Mouse (Mus musculus) erythroblast, embryonic 14.5 days (primary cell): ENCODE data around the gene Xaf1. TPM values are rescaled to one million over a fixed set of nuclear protein-coding genes. Genes with fewer than 3 reads are reported as not detected.

ENCODE experiments used
- H3K27me3 ChIP-seq: 2 replicates; pipeline ENCODE4 v1.6.1; 2012; ENCODE audit warnings: inconsistent platforms; ENCODE audit not compliant: control insufficient read depth
- H3K36me3 ChIP-seq: 2 replicates; pipeline ENCODE4 v1.6.1; 2012; ENCODE audit warnings: mild to moderate bottlenecking, inconsistent platforms; ENCODE audit not compliant: control insufficient read depth
- H3K4me1 ChIP-seq: 2 replicates; pipeline ENCODE4 v1.6.1; 2012; ENCODE audit warnings: inconsistent platforms; ENCODE audit not compliant: control insufficient read depth
- H3K4me3 ChIP-seq: replicated peaks from 2 replicates; pipeline ENCODE3; 2012; ENCODE audit warnings: moderate library complexity, mild to moderate bottlenecking, inconsistent platforms
- H3K9me3 ChIP-seq: 2 replicates; pipeline ENCODE4 v1.6.1; 2012; ENCODE audit warnings: low read length, inconsistent platforms, mixed read lengths; ENCODE audit not compliant: control insufficient read depth
- GATA1 ChIP-seq: IDR thresholded peaks from 2 replicates; pipeline ENCODE4 v1.6.1; 2012; ENCODE audit warnings: low read length, inconsistent platforms, mixed read lengths
- TAL1 ChIP-seq: IDR thresholded peaks from 3 replicates; pipeline ENCODE4 v1.6.1; 2012; ENCODE audit warnings: low read length, inconsistent platforms, mixed read lengths
- polyA plus RNA-seq: library from polyadenylated mRNA; stranded (reverse); fragments of >175 nt; gene quantifications from 2 replicates; pipeline ENCODE4 v1.2.3, GENCODE M21; 2012

The Xaf1 gene
- polyA plus RNA-seq, 1 experiment: not detected

DNA sequence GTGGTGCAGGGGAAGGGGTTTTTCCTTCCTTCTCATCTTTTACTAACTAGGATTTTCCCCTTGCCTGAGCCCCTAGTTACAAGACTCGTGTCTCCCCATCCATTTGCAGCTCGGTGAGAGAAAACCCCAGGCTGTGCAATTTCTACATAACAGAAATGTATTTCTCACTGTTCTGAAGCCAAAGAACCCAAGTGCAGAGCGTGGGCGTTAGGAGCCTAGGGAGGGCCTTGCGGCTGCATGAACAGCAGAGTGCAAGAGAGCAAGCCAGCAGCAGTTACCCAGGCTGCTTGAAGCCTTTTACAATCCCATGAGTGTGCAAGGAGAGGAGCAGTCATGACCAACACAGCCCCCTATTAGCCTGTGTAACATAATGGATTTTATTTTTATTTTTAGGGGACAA, 6.0 kb downstream of the Xaf1 start:
- no peaks in the 10 kb centered on the region for H3K9me3 ChIP-seq
- no peak overlapping the region for H3K4me3 ChIP-seq
- no peaks in the 10 kb centered on the region for H3K27me3 ChIP-seq
- no peaks in the 10 kb centered on the region for H3K4me1 ChIP-seq
- H3K36me3 ChIP-seq: no peaks in the 10 kb centered on the region
- no peak for TF ChIP-seq GATA1
- TF ChIP-seq TAL1: no peak

DNA sequence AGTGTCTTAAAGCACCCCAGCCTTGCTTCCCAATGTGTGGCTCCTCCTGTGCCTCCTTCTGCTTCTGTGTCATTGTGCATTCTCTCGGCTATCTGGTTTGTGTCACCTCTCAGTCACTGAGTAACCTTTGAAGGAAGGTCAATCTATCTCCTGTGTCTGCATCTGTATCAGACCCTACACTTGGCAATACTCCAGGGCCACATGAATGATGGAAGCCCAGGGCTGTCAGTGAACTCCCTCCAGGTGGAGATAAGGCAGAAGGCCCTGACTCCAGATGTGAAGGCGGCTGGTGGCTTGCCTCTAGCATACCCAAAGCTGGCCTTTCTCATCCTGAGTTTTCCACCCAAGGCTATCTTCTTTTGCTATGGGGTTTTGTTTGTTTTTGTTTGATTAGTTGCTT, 7.6 kb downstream of the Xaf1 start:
- Histone ChIP-seq H3K27me3 (peaks cover 6% of the 10 kb centered on the region), H3K36me3 (no peaks in the 10 kb centered on the region), H3K4me3 (no peak overlapping the region), H3K9me3 (no peaks in the 10 kb centered on the region), H3K4me1 (no peaks in the 10 kb centered on the region)
- TF ChIP-seq GATA1 (no peak), TAL1 (no peak)

DNA sequence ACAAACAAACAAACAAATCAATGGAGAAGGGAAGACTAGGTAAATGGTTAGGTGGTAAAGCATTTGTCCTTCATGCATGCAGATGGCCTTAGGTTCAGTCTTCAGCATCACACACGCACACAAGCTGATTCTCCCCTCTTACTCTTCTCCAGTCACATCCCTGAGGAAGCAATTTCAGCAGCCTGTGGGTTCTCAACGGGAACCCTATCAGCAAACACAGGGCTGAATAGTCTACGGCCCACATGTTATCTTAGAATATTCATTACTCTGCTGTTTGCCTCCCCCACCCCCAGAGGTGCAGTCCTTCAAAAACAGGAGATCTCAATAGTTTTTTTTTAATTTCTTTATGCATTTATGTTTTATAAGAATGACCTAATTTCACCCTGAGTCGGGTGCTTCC, 9.1 kb downstream of the Xaf1 start:
- no peaks in the 10 kb centered on the region for H3K36me3 ChIP-seq
- no peaks in the 10 kb centered on the region for H3K9me3 ChIP-seq
- TF ChIP-seq GATA1 (no peak), TAL1 (no peak)

DNA sequence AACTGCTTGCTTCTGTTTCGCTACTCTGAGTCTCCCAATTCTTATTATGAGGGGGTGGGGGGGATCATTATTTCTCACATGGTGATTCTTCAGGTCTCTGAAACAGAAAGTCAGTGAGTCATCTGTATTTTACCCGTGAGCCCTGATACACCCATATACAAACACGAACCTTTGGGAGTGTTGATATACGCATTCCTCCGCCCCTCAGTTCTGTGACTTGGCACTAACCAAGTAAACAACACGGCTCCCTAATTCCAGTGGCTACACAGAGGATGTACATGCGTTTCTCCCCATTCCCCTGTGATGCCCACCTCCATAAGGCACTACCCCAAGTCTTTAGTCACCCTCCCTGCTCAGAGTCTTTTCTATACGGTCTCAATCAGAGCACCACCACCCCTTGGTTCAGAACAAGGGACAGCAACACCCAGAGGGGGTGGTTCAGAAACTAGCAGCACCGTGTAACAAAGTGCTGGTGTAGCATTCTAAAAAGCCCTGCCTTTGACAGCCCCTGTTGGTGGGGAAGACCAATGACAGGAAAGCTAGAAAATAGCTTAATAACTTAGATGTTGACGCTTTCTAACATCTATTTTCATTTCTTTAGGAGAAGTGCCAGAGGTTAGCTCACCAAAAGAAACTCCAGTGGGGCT, 10.0 kb downstream of the Xaf1 start:
- TF ChIP-seq GATA1 (no peak), TAL1 (no peak)
- Histone ChIP-seq H3K27me3 (peaks cover 26% of the 10 kb centered on the region), H3K9me3 (no peaks in the 10 kb centered on the region), H3K4me3 (no peak overlapping the region), H3K36me3 (no peaks in the 10 kb centered on the region), H3K4me1 (no peaks in the 10 kb centered on the region)

More for the DNA sequence above, 9.1 kb downstream of the Xaf1 start:
- Histone ChIP-seq H3K27me3 (peaks cover 21% of the 10 kb centered on the region), H3K4me1 (no peaks in the 10 kb centered on the region), H3K4me3 (no peak overlapping the region)

DNA sequence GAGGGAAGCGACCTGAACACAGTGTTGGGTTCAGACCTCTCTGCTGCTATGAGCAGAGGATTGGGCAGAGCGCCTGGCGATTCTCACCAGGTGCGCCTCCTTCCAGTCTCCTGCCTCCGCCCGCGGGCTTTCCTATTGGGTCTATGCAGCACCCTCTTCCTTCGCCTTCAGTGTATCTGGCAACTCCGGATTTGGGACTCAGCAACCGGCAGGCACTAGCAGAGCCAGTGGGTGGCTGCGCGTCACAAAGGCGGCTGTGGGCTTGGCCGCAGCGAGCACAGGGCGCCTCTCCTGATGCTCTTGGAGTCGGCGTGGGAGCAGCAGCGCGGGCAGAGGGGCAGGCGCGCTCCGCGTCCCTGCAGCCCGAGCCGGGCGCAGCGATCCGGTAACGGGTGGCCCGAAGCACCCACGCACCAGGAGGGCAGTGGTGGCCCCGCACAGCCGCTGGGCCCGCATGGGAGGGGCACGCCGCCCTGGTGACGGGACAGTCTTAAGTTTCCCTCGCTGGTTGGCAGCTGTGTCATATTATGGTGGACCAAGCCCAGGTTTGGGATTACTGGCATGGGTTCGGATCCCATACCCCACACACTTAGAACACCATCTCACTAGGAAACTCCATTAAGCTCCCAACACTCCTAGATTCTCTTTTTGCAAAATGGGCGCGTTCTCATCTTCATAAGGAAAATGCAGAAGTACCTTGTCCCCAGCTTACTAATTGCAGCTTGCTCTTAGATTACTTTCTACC, 12.9 kb downstream of the Xaf1 start, which contains the start of gene Fbxo39:
Gene Fbxo39 (plus strand): TSS at position 294 of the 745 bp plus-strand sequence.
- Histone ChIP-seq H3K36me3 (no peaks in the 10 kb centered on the region), H3K4me3 (no peak within 1 kb of the TSS), H3K9me3 (no peaks in the 10 kb centered on the region), H3K4me1 (no peaks in the 10 kb centered on the region), H3K27me3 (peaks cover 28% of the 10 kb centered on the region)
- TF ChIP-seq TAL1 (no peak), GATA1 (no peak)

DNA sequence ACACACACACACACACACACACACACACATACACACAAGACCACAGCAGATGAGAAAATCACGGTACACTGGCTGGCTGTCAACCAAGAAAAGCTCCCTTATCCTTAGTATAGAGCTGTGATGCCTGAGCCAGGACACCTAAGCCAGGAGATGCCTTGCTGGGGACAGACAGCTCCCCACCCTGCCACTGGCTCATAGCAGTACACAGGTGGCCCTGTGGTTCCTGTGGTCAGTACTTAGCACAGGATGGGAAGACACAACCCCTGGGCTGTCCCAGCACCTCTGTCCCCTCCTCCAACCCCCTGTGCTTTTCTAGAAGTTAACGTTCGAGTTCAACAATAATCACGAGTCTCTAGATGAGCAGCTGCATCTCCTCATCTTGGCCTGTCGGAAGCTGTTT, 16.6 kb downstream of the Xaf1 start:
- Histone ChIP-seq H3K4me1 (no peaks in the 10 kb centered on the region), H3K36me3 (no peaks in the 10 kb centered on the region), H3K4me3 (no peak overlapping the region), H3K9me3 (no peaks in the 10 kb centered on the region), H3K27me3 (peaks cover 28% of the 10 kb centered on the region)
- TF ChIP-seq GATA1: no peak
- TF ChIP-seq TAL1: no peak

DNA sequence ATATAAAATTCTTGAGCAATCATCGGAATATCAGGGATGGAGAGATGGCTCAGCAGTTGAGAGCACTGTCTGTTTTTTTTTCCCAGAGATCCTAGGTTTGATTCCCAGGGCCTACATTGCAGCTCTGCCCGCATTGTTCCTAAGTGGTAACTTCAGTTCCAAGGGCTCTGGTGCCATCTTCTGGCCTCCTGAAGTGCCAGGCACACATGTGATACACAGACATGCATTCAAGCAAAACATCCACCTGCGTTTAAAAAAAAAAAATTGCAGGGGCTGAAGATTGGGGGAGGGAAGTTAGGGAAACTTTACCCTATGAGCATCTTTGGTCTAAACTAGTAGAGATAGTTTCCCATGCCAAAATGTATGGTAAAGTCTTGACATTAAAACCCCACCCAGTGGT, 23.0 kb downstream of the Xaf1 start:
- Histone ChIP-seq H3K27me3 (no peaks in the 10 kb centered on the region), H3K4me3 (no peak overlapping the region), H3K36me3 (no peaks in the 10 kb centered on the region), H3K4me1 (no peaks in the 10 kb centered on the region), H3K9me3 (no peaks in the 10 kb centered on the region)
- TF ChIP-seq GATA1 (no peak), TAL1 (no peak)

DNA sequence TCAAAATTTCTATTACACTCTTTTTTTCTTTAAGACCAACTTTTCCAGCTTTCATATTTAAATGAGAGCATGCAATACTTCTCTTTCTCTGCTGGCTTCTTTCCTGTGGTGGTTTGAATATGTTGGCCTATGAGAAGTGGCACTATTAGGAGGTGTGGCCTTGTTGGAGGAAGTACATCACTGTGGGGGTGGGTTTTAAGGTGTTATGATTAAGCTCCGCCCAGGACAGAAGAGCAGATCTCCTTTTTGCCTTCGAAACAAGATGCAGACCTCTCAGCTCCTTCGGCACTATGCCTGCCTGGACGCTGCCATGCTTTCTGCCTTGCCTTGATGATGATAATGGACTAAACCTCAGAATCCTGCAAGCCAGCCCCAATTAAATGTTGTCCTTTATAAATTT, 24.3 kb downstream of the Xaf1 start:
- no peaks in the 10 kb centered on the region for H3K9me3 ChIP-seq
- no peak overlapping the region for H3K4me3 ChIP-seq
- H3K4me1 ChIP-seq: no peaks in the 10 kb centered on the region
- no peaks in the 10 kb centered on the region for H3K27me3 ChIP-seq
- no peak for TF ChIP-seq GATA1
- no peak for TF ChIP-seq TAL1
- no peaks in the 10 kb centered on the region for H3K36me3 ChIP-seq

DNA sequence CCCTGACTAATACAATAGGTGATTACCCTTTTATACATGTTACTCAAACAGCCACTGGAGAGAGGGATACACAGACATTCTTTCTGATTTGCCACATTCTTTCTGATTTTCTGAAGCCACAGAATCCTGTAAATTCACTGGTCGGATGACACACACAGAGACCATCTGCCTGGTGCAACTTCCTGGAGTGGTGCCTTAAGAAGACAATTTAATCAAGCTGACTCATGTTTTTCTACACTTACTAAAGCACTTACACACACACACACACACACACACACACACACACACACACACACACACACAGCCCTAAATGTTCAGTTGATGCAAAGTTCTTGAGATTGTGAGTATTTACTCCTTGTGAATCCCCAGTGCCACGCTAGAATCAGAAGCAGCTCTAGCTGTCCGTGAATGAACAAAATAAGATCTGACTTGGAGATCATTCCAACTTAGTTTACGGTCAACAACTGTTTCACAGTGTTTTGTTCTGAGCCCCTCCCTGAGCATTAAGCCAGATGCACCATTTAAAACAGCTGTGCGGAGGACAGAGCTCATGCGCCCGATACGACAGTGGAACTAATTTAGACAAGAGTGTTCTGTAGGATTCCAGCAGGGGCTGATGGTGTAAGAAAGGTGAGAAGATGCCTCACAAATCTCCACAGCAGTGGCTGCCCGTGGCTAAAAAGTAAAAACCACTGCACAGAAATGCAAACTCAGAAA, 31.7 kb downstream of the Xaf1 start:
- Histone ChIP-seq H3K36me3 (no peaks in the 10 kb centered on the region), H3K4me1 (no peaks in the 10 kb centered on the region), H3K4me3 (no peak overlapping the region), H3K9me3 (no peaks in the 10 kb centered on the region), H3K27me3 (no peaks in the 10 kb centered on the region)
- TF ChIP-seq GATA1 (no peak), TAL1 (no peak)
